Mouse (Mus musculus): ENCODE data around the gene Sigmar1. TPM values are rescaled to one million over a fixed set of nuclear protein-coding genes. Genes with fewer than 3 reads are reported as not detected.
"Not testable (repeated sequence)": the region's sequence is repeated elsewhere in the genome, so short reads cannot be mapped to it uniquely, and the experiment has no call there.

The Sigmar1 gene
- polyA plus RNA-seq, 1 experiment from 2014 or later, result 90.6 TPM

- 0% methylated on average over 10 of the region's 25 CpGs for WGBS
- not testable (repeated sequence) for H3K27me3 ChIP-seq (ENCODE audit: control insufficient read depth, insufficient read depth, low read length); H3K9me3 ChIP-seq (ENCODE audit: control insufficient read depth, low read depth, low read length)
Measured at GRCm38 (mm10) chr4:41773502-41773901, 17.5 kb upstream of the Sigmar1 start.

DNA sequence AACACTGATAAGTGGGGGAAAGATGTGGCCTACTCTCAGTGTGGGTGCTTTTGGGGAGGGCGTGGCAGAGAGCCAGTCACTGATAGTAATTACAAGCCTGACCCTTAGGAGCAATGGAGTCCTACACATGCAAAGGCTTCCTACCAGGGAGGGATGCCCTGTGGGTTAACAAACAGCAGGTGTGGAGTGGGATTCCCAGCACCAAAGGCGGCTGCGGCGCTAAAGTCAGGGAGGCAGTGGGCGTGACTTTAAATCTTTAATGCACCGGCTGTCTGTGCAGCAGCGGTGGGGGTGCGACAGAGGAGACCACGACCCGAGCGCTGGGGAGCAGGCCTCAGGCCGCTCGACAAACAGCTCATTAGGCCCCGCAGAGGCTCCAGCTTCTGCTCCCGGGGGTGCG lies 17.0 kb upstream of the Sigmar1 start:
- H3K9me3 ChIP-seq (ENCODE audit: control insufficient read depth, low read depth, low read length); H3K36me3 ChIP-seq (ENCODE audit: control insufficient read depth, insufficient read depth, low read length); H3K4me1 ChIP-seq (ENCODE audit: control insufficient read depth, insufficient read depth, low read length); H3K27ac ChIP-seq (ENCODE audit: low read length); H3K27me3 ChIP-seq (ENCODE audit: control insufficient read depth, insufficient read depth, low read length); ATAC-seq (ENCODE audit: insufficient number of reproducible peaks, insufficient read depth, low FRiP score, low read depth); H3K9ac ChIP-seq (replicated peaks; ENCODE audit: low read depth, low read length): not testable (repeated sequence)
- Histone ChIP-seq H3K4me2 (replicated peaks; ENCODE audit: low read depth, low read length) (peak overlapping the region; percentile 32; the same call in 1 of the 2 replicates), H3K4me3 (ENCODE audit: low read depth, low read length) (peak overlapping the region; percentile 12; the same call in 1 of the 2 replicates)
- 2% methylated on average over 6 of the region's 16 CpGs for WGBS

More at GRCm38 (mm10) chr4:41773502-41773901, 17.5 kb upstream of the Sigmar1 start:
- peak overlapping the region; percentile 21; the same call in 1 of the 2 replicates for H3K4me3 ChIP-seq (ENCODE audit: low read depth, low read length)
- 0 out of 2 replicates have a peak overlapping the region, but pooled peaks have one; percentile 23 for H3K4me2 ChIP-seq (replicated peaks; ENCODE audit: low read depth, low read length)
- H3K36me3 ChIP-seq (ENCODE audit: control insufficient read depth, insufficient read depth, low read length); H3K4me1 ChIP-seq (ENCODE audit: control insufficient read depth, insufficient read depth, low read length); ATAC-seq (ENCODE audit: insufficient number of reproducible peaks, insufficient read depth, low FRiP score, low read depth); H3K27ac ChIP-seq (ENCODE audit: low read length); H3K9ac ChIP-seq (replicated peaks; ENCODE audit: low read depth, low read length): not testable (repeated sequence)

GRCm38 (mm10) chr4:41767301-41767700 lies 11.3 kb upstream of the Sigmar1 start:
- H3K27ac ChIP-seq (ENCODE audit: low read length); ATAC-seq (ENCODE audit: insufficient number of reproducible peaks, insufficient read depth, low FRiP score, low read depth); H3K4me2 ChIP-seq (replicated peaks; ENCODE audit: low read depth, low read length); H3K4me1 ChIP-seq (ENCODE audit: control insufficient read depth, insufficient read depth, low read length); H3K36me3 ChIP-seq (ENCODE audit: control insufficient read depth, insufficient read depth, low read length); H3K4me3 ChIP-seq (ENCODE audit: low read depth, low read length); H3K9me3 ChIP-seq (ENCODE audit: control insufficient read depth, low read depth, low read length); H3K27me3 ChIP-seq (ENCODE audit: control insufficient read depth, insufficient read depth, low read length); H3K9ac ChIP-seq (replicated peaks; ENCODE audit: low read depth, low read length): not testable (repeated sequence)
- WGBS, result 76% methylated on average over 10 of the region's 10 CpGs

- WGBS, result 72% methylated on average over 4 of the region's 6 CpGs
- H3K4me2 ChIP-seq (replicated peaks; ENCODE audit: low read depth, low read length), result 0 out of 2 replicates have a peak overlapping the region, but pooled peaks have one; percentile 79
- not testable (repeated sequence) for H3K4me3 ChIP-seq (ENCODE audit: low read depth, low read length)
Measured at GRCm38 (mm10) chr4:41763176-41763575, 7.2 kb upstream of the Sigmar1 start.

DNA sequence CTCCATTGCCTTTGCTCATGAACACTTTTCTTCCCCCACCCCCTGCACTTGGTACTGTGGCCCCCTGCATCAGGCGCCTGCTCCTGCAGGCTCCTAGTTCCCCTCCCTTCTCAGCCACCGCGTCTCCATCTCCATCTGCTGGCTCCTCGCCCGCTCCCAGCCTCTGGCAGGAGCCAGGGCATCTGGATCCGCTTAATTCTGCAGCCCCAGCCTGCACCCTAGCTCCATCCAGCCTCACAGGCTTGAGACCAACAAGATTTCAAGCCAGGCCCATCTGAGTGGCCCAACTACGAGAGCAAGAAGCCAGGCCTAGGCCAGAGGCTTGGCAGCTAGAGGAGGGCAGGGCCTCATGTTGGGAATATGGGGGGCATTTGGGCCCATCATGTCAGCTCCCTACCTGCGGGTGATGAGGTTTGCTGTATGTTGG lies 6.7 kb upstream of the Sigmar1 start:
- Histone ChIP-seq H3K27ac (ENCODE audit: low read length) (peak overlapping the region; percentile 91; the same call in 1 of the 2 replicates), H3K4me2 (replicated peaks; ENCODE audit: low read depth, low read length) (peak overlapping the region; percentile 79), H3K4me1 (ENCODE audit: control insufficient read depth, insufficient read depth, low read length) (peaks cover 29% of the 10 kb centered on the region), H3K4me3 (ENCODE audit: low read depth, low read length) (peak overlapping the region; percentile 52)
- WGBS, result 30% methylated on average over 8 of the region's 8 CpGs
- H3K9me3 ChIP-seq (ENCODE audit: control insufficient read depth, low read depth, low read length); H3K27me3 ChIP-seq (ENCODE audit: control insufficient read depth, insufficient read depth, low read length); H3K9ac ChIP-seq (replicated peaks; ENCODE audit: low read depth, low read length); H3K36me3 ChIP-seq (ENCODE audit: control insufficient read depth, insufficient read depth, low read length): not testable (repeated sequence)
- ATAC-seq (ENCODE audit: insufficient number of reproducible peaks, insufficient read depth, low FRiP score, low read depth), result 0 out of 2 replicates have a peak, but pooled peaks have one; percentile 16

More at GRCm38 (mm10) chr4:41763176-41763575, 7.2 kb upstream of the Sigmar1 start:
- not testable (repeated sequence) for H3K27me3 ChIP-seq (ENCODE audit: control insufficient read depth, insufficient read depth, low read length); H3K9me3 ChIP-seq (ENCODE audit: control insufficient read depth, low read depth, low read length); H3K9ac ChIP-seq (replicated peaks; ENCODE audit: low read depth, low read length); H3K36me3 ChIP-seq (ENCODE audit: control insufficient read depth, insufficient read depth, low read length); H3K27ac ChIP-seq (ENCODE audit: low read length); ATAC-seq (ENCODE audit: insufficient number of reproducible peaks, insufficient read depth, low FRiP score, low read depth)
- peaks cover 29% of the 10 kb centered on the region for H3K4me1 ChIP-seq (ENCODE audit: control insufficient read depth, insufficient read depth, low read length)

DNA sequence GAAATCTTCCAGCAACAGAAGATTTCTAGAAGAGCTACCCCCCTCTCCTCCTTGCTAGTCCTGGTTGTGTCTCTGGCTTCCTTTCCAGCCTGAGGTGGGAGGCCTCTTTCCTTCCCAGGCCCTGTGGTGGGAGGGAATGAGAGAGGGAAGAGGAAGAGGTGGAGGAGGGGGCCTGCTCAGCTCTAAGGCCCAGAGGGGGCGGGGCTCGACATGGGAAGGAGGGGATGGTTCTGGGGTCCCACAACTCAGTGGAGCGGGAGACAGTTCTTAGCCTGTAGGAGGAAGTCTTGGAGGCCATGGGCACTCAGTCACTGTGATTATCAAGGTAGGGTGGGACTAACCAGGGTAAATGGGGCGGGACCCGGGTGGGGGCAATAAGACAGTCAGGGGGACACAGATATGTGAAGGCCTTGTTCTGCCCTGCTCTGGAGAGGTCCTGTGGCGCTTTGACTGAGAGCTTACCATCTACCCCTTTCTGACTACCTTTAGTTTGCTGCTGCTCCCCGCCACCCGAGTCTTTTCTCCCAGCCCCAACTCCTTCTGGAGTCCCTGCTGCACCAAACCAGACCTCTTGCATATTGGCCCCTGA lies 6.2 kb upstream of the Sigmar1 start:
- 38% methylated on average over 8 of the region's 8 CpGs for WGBS
- Histone ChIP-seq H3K27me3 (ENCODE audit: control insufficient read depth, insufficient read depth, low read length) (no peaks in the 10 kb centered on the region), H3K4me2 (replicated peaks; ENCODE audit: low read depth, low read length) (peak overlapping the region; percentile 79), H3K9me3 (ENCODE audit: control insufficient read depth, low read depth, low read length) (no peaks in the 10 kb centered on the region), H3K4me1 (ENCODE audit: control insufficient read depth, insufficient read depth, low read length) (peaks cover 29% of the 10 kb centered on the region), H3K4me3 (ENCODE audit: low read depth, low read length) (peak overlapping the region; percentile 52), H3K27ac (ENCODE audit: low read length) (peak overlapping the region; percentile 91), H3K36me3 (ENCODE audit: control insufficient read depth, insufficient read depth, low read length) (no peaks in the 10 kb centered on the region; the same call in none of the 2 replicates), H3K9ac (replicated peaks; ENCODE audit: low read depth, low read length) (no peak overlapping the region; the same call in 1 of the 2 replicates)
- ATAC-seq (ENCODE audit: insufficient number of reproducible peaks, insufficient read depth, low FRiP score, low read depth), result peak; percentile 68

GRCm38 (mm10) chr4:41761680-41762079 lies 5.7 kb upstream of the Sigmar1 start:
- H3K4me1 ChIP-seq (ENCODE audit: control insufficient read depth, insufficient read depth, low read length), result peaks cover 29% of the 10 kb centered on the region
- H3K27me3 ChIP-seq (ENCODE audit: control insufficient read depth, insufficient read depth, low read length), result no peaks in the 10 kb centered on the region
- no peaks in the 10 kb centered on the region for H3K9me3 ChIP-seq (ENCODE audit: control insufficient read depth, low read depth, low read length)
- peak overlapping the region; percentile 91 for H3K27ac ChIP-seq (ENCODE audit: low read length)
- no peak for ATAC-seq (ENCODE audit: insufficient number of reproducible peaks, insufficient read depth, low FRiP score, low read depth)
- H3K36me3 ChIP-seq (ENCODE audit: control insufficient read depth, insufficient read depth, low read length), result no peaks in the 10 kb centered on the region; the same call in 1 of the 2 replicates
- H3K4me3 ChIP-seq (ENCODE audit: low read depth, low read length), result peak overlapping the region; percentile 52; the same call in 1 of the 2 replicates
- peak overlapping the region; percentile 79 for H3K4me2 ChIP-seq (replicated peaks; ENCODE audit: low read depth, low read length)
- peak overlapping the region; percentile 48; the same call in 1 of the 2 replicates for H3K9ac ChIP-seq (replicated peaks; ENCODE audit: low read depth, low read length)

DNA sequence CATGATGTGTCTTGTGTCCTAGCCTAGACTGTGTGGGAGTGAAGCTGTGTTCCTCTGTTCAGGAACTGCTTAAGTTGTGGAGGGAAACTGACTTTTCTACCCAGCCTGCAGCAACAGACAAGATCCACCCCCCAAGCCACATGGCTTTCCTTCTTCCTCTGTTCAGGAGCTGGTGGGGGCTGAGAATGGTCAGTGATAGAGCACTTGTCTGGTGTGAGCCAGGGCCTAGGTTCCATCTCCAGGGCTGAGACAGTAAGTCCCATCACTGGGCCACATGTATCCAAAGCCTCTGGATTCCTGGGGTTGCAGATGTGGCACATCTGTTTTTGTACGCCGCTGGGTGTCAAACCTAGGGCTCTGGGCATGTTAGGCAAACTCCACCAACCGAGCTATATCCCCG lies 5.0 kb upstream of the Sigmar1 start:
- Histone ChIP-seq H3K27ac (ENCODE audit: low read length) (peak overlapping the region; percentile 91), H3K4me3 (ENCODE audit: low read depth, low read length) (peak overlapping the region; percentile 52), H3K9ac (replicated peaks; ENCODE audit: low read depth, low read length) (peak overlapping the region; percentile 48), H3K4me2 (replicated peaks; ENCODE audit: low read depth, low read length) (peak overlapping the region; percentile 79), H3K27me3 (ENCODE audit: control insufficient read depth, insufficient read depth, low read length) (no peaks in the 10 kb centered on the region), H3K36me3 (ENCODE audit: control insufficient read depth, insufficient read depth, low read length) (no peaks in the 10 kb centered on the region; the same call in 1 of the 2 replicates), H3K4me1 (ENCODE audit: control insufficient read depth, insufficient read depth, low read length) (peaks cover 34% of the 10 kb centered on the region), H3K9me3 (ENCODE audit: control insufficient read depth, low read depth, low read length) (no peaks in the 10 kb centered on the region)
- no peak; the same call in 1 of the 2 replicates for ATAC-seq (ENCODE audit: insufficient number of reproducible peaks, insufficient read depth, low FRiP score, low read depth)
- 75% methylated on average over 4 of the region's 4 CpGs for WGBS
